Mouse (Mus musculus) heart, embryonic 14.5 days (tissue): ENCODE results near the gene Vps13c. TPM values are rescaled to one million over a fixed set of nuclear protein-coding genes. Genes with fewer than 3 reads are reported as not detected.

Experiments
- ATAC-seq: fragments of 200-750 bp; cut with Nextera tagmentation; 2 replicates; pipeline ENCODE4 v1.8.0; 2017; ENCODE audit warnings: low read depth, moderate TSS enrichment; ENCODE audit not compliant: insufficient number of reproducible peaks, insufficient read depth, low FRiP score
- H3K27ac ChIP-seq, 2 experiments: fragments of 200-500 bp in 1 of 2; fragments of 300-500 bp in 1 of 2; sonication (generic) in 1 of 2; replicated peaks in 1 of 2; 2 replicates each; pipeline ENCODE4 v1.5.1; 2012 to 2014; ENCODE audit warnings: low read depth in 2 of 2, low read length in 2 of 2, control low read depth in 1 of 2, mild to moderate bottlenecking in 1 of 2, mixed read lengths in 1 of 2; ENCODE audit not compliant: control insufficient read depth in 1 of 2, insufficient read depth in 1 of 2
- H3K27me3 ChIP-seq: fragments of 300-500 bp; sonication (generic); 2 replicates; pipeline ENCODE4 v1.6.1; 2014; ENCODE audit warnings: mild to moderate bottlenecking, low read length, control low read depth; ENCODE audit not compliant: control insufficient read depth, insufficient read depth
- H3K36me3 ChIP-seq: fragments of 300-500 bp; sonication (generic); 2 replicates; pipeline ENCODE4 v1.6.1; 2014; ENCODE audit warnings: mild to moderate bottlenecking, control low read depth, low read length, mixed read lengths; ENCODE audit not compliant: control insufficient read depth, insufficient read depth
- H3K4me1 ChIP-seq, 2 experiments: fragments of 200-500 bp in 1 of 2; fragments of 300-500 bp in 1 of 2; sonication (generic) in 1 of 2; 2 replicates each; pipeline ENCODE4 v1.6.1; 2012 to 2014; ENCODE audit warnings: low read length in 2 of 2, control low read depth in 1 of 2, mixed read lengths in 1 of 2; ENCODE audit not compliant: control insufficient read depth in 2 of 2, insufficient read depth in 2 of 2
- H3K4me2 ChIP-seq: fragments of 300-500 bp; sonication (generic); 2 replicates; pipeline ENCODE4 v1.6.1; 2014; ENCODE audit warnings: mild to moderate bottlenecking, low read length
- H3K4me3 ChIP-seq, 2 experiments: fragments of 200-500 bp in 1 of 2; fragments of 300-500 bp in 1 of 2; sonication (generic) in 1 of 2; 2 replicates each; pipeline ENCODE4 v1.5.1; 2012 to 2014; ENCODE audit warnings: low read length in 2 of 2, mild to moderate bottlenecking in 2 of 2, control low read depth in 1 of 2, low read depth in 1 of 2, moderate library complexity in 1 of 2; ENCODE audit not compliant: control insufficient read depth in 1 of 2, insufficient read depth in 1 of 2
- H3K9ac ChIP-seq: fragments of 300-500 bp; sonication (generic); 2 replicates; pipeline ENCODE4 v1.6.1; 2014; ENCODE audit warnings: mild to moderate bottlenecking, low read length
- H3K9me3 ChIP-seq: fragments of 300-500 bp; sonication (generic); 2 replicates; pipeline ENCODE4 v1.6.1; 2016; ENCODE audit warnings: low read length, control low read depth; ENCODE audit not compliant: control insufficient read depth
- WGBS: fragments of 180-500 bp; shearing (Covaris S2); extraction: QIAGEN DNeasy Blood & Tissue Kit; methylation state at CpG from one replicate; pipeline ENCODE4 v1.1.7; 2014; 5-methylcytosine and 5-hydroxymethylcytosine counted together
- polyA plus RNA-seq: library from polyadenylated mRNA; unstranded; fragments of >200 nt; fragmentation: Nextera tagmentation; extraction: Ambion mirVana; gene quantifications from 2 replicates; pipeline ENCODE4 v1.2.1, GENCODE M21; 2014

Gene Vps13c
- polyA plus RNA-seq, 1 experiment from 2014 or later, result 7.1 TPM

DNA sequence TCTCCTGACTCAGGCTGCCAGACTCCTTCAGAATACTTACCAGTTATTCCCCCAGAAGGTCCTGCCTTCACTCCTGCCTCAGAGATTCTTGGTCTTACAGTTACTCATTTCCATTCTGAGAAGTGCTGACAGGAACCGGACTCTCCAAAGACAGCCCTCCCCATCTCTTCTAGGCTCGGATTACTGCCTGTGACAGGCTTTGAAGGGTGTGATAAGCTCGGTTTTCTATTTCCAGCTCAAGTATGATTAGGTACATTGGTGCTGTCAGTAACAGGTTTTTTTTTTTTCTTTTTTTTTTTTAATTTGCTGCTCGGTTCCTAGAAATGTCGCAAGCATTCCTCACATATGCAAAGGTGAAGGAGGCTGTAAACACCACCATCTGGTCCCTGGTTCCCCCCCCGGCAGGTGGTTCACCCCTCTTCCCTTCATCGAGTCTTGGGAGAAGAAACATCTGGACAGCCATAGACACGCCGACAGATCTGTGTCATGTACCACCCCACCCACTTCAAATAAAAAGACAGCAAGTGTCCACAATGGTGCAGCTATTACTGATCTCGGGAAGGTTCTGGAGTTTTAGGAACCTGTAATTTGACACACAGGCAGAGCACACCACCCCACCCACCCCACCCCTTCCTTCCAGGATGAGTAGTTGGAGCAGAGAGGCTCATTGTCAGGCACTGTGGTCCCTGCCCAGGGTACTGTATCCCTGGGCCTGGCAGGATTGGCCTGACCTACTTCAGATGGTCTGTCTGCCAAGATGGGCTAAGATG lies 22.1 kb upstream of the Vps13c start:
- H3K27me3 ChIP-seq, result no peaks in the 10 kb centered on the region
- peak overlapping the region; percentile 88 to 90 for H3K27ac ChIP-seq
- 12% methylated on average over 10 of the region's 10 CpGs for WGBS
- peak; percentile 78 for ATAC-seq
- peak overlapping the region; percentile 55 for H3K9ac ChIP-seq
- H3K4me1 ChIP-seq, result peaks cover 17 to 30% of the 10 kb centered on the region in 2 experiments
- peak overlapping the region; percentile 54 for H3K4me2 ChIP-seq
- no peaks in the 10 kb centered on the region for H3K36me3 ChIP-seq
- H3K9me3 ChIP-seq, result no peaks in the 10 kb centered on the region
- 0 out of 4 replicates have a peak overlapping the region, but pooled peaks of 1 of the 2 experiments have one; percentile 1 for H3K4me3 ChIP-seq

- H3K4me3 ChIP-seq, result no peak overlapping the region
- no peaks in the 10 kb centered on the region for H3K27me3 ChIP-seq
- H3K27ac ChIP-seq, result peak overlapping the region; percentile 82 to 90
- H3K4me2 ChIP-seq, result peak overlapping the region; percentile 54; the same call in 1 of the 2 replicates
- no peak overlapping the region for H3K9ac ChIP-seq
- 31% methylated on average over 4 of the region's 4 CpGs for WGBS
- ATAC-seq, result peak; percentile 11; the same call in 1 of the 2 replicates
- peaks cover 16 to 34% of the 10 kb centered on the region in 2 experiments for H3K4me1 ChIP-seq
- H3K9me3 ChIP-seq, result no peaks in the 10 kb centered on the region
- H3K36me3 ChIP-seq, result no peaks in the 10 kb centered on the region
Measured at GRCm38 (mm10) chr9:67818668-67818950, 21.6 kb upstream of the Vps13c start.

DNA sequence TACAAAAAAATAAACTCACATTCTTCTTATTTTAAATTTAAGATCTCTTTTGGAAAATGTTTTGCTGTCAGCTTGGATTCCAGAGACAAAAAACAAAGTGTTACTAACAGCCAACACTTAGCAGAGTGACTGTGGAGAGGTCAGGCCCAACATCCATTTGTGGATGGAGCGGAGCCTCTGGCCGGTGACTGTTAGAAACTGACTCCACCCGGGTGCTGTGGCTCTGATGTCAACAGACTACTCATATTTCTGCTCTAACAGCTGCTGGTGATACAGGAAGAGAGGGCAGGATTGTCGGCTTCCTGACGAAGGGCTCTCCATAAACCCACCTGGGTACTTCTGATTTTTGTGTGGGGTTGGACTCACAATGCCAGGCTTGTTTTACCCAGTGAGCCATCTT lies 17.1 kb upstream of the Vps13c start:
- Histone ChIP-seq H3K27ac (no peak overlapping the region), H3K4me2 (no peak overlapping the region), H3K9ac (no peak overlapping the region), H3K27me3 (no peaks in the 10 kb centered on the region), H3K4me1 (peaks cover 4 to 16% of the 10 kb centered on the region in 2 experiments; a peak in 3 of 4 replicates), H3K9me3 (peaks cover 5% of the 10 kb centered on the region; the same call in 1 of the 2 replicates), H3K4me3 (no peak overlapping the region), H3K36me3 (no peaks in the 10 kb centered on the region)
- 29% methylated on average over 5 of the region's 5 CpGs for WGBS
- no peak for ATAC-seq

DNA sequence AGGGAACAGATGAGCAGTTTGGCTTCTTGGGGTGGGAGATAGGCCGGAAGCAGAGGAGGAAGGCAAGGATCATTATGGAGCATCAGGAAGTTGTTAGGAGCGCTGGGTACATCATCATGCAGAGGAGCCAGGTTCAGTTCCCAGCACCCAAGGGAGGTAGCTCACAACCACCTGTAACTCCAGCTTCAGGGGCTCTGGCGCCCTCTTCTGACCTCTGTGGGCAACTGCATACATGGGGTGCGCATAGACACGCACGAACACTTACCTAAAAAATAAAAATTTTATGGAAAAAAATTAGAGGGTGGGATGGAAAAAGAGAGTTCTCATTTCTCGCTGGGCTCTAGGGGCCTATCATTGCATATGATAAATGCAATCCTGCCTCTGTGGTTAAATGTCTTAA lies 14.7 kb upstream of the Vps13c start:
- no peak overlapping the region for H3K4me2 ChIP-seq
- no peaks in the 10 kb centered on the region for H3K36me3 ChIP-seq
- ATAC-seq, result no peak
- H3K4me1 ChIP-seq, result peaks cover 0 to 6% of the 10 kb centered on the region in 2 experiments; a peak in 1 of 4 replicates
- 79% methylated on average over 7 of the region's 7 CpGs for WGBS
- peaks cover 17% of the 10 kb centered on the region for H3K27me3 ChIP-seq
- H3K27ac ChIP-seq, result no peak overlapping the region
- H3K9me3 ChIP-seq, result peaks cover 5% of the 10 kb centered on the region; the same call in 1 of the 2 replicates
- no peak overlapping the region for H3K9ac ChIP-seq
- H3K4me3 ChIP-seq, result no peak overlapping the region

- Histone ChIP-seq H3K27ac (no peak overlapping the region), H3K4me3 (no peak overlapping the region), H3K4me2 (no peak overlapping the region), H3K27me3 (peaks cover 38% of the 10 kb centered on the region), H3K36me3 (no peaks in the 10 kb centered on the region), H3K9ac (no peak overlapping the region), H3K9me3 (peaks cover 5% of the 10 kb centered on the region; the same call in 1 of the 2 replicates), H3K4me1 (peaks cover 4 to 13% of the 10 kb centered on the region in 2 experiments)
- 3% methylated on average over 3 of the region's 3 CpGs for WGBS
- ATAC-seq, result no peak
Measured at GRCm38 (mm10) chr9:67828182-67828581, 12.0 kb upstream of the Vps13c start.

GRCm38 (mm10) chr9:67830411-67831358 lies 9.5 kb upstream of the Vps13c start:
- Histone ChIP-seq H3K4me2 (peak overlapping the region; percentile 95), H3K4me1 (peaks cover 4 to 10% of the 10 kb centered on the region in 2 experiments), H3K36me3 (no peaks in the 10 kb centered on the region), H3K4me3 (peak overlapping the region; percentile 39 to 59), H3K9me3 (0 out of 2 replicates have a peak, but pooled peaks cover 4% of the 10 kb centered on the region), H3K27me3 (peaks cover 43% of the 10 kb centered on the region), H3K9ac (peak overlapping the region; percentile 65), H3K27ac (no peak overlapping the region; a peak in 1 of 4 replicates)
- WGBS, result 3% methylated on average over 49 of the region's 84 CpGs
- ATAC-seq, result peak; percentile 87

- peak overlapping the region; percentile 65 for H3K9ac ChIP-seq
- H3K36me3 ChIP-seq, result no peaks in the 10 kb centered on the region
- WGBS, result 1% methylated on average over 51 of the region's 57 CpGs
- H3K4me1 ChIP-seq, result peaks cover 4 to 10% of the 10 kb centered on the region in 2 experiments
- H3K4me3 ChIP-seq, result peak overlapping the region; percentile 39 to 59
- H3K9me3 ChIP-seq, result 0 out of 2 replicates have a peak, but pooled peaks cover 4% of the 10 kb centered on the region
- no peak overlapping the region; a peak in 1 of 4 replicates for H3K27ac ChIP-seq
- peak; percentile 15; the same call in 1 of the 2 replicates for ATAC-seq
- H3K4me2 ChIP-seq, result peak overlapping the region; percentile 95
- H3K27me3 ChIP-seq, result peaks cover 43% of the 10 kb centered on the region
Measured at GRCm38 (mm10) chr9:67831359-67832045, 8.7 kb upstream of the Vps13c start.
